Mouse (Mus musculus) C3H10T1/2 (cell line): ENCODE results near the gene Prickle4. TPM values are rescaled to one million over a fixed set of nuclear protein-coding genes. Genes with fewer than 3 reads are reported as not detected.

ENCODE experiments used
- polyA plus RNA-seq, 2 experiments: library from polyadenylated mRNA; unstranded; fragments of >200 nt; fragmentation: generic; extraction: Trizol; gene quantifications; one replicate each; pipeline ENCODE4 v1.2.1; 2012; ENCODE audit warnings: missing spikeins in 2 of 2

Gene Prickle4
- under 1 TPM; 0.11 to 0.40 TPM for polyA plus RNA-seq

GRCm38 (mm10) chr17:47694503-47695336, at the start of gene Prickle4:
Gene Prickle4, minus strand, starts transcription at chr17:47694736.

GRCm38 (mm10) chr17:47736856-47737255, 42.3 kb upstream of the Prickle4 start, which contains the start of gene Tfeb:
Gene Tfeb, plus strand, starts transcription at chr17:47737030.

GRCm38 (mm10) chr17:47726566-47726965, 32.0 kb upstream of the Prickle4 start, which contains the start of gene Pgc:
Gene Pgc, plus strand, starts transcription at chr17:47726842.

GRCm38 (mm10) chr17:47694442-47694502, 264 bp downstream of the Prickle4 start, which contains the start of gene Gm21981:
Gene Gm21981, minus strand, starts transcription at chr17:47694455.

GRCm38 (mm10) chr17:47688608-47689575, 5.6 kb downstream of the Prickle4 start, which contains the start of gene Frs3:
Gene Frs3, plus strand, starts transcription at chr17:47689030.

GRCm38 (mm10) chr17:47688344-47688607, 6.3 kb downstream of the Prickle4 start, which contains the start of gene Tomm6:
Gene Tomm6, minus strand, starts transcription at chr17:47688386.

Other genes starting within 250 kb of the Prickle4 start
- gene Taf8, start 192.4 kb downstream of the Prickle4 start, polyA plus RNA-seq: 10 to 100 TPM in 1 of 2 experiments, 1 to 10 TPM in 1; 6.7 to 23.2 TPM
- gene Ccnd3, start 189.7 kb downstream of the Prickle4 start, polyA plus RNA-seq: 100 to 1,000 TPM; 135 to 156 TPM
- gene Bysl, start 83.2 kb downstream of the Prickle4 start, polyA plus RNA-seq: 10 to 100 TPM; 11.7 to 39.0 TPM
- gene Med20, start 83.2 kb downstream of the Prickle4 start, polyA plus RNA-seq: 10 to 100 TPM in 1 of 2 experiments, 1 to 10 TPM in 1; 9.5 to 35.1 TPM
- 1 to 10 TPM in 1 of 2 experiments, under 1 TPM in 1; 0.55 to 1.3 TPM for gene Gm20517, start 83.1 kb downstream of the Prickle4 start, polyA plus RNA-seq
- gene Usp49, start 64.0 kb downstream of the Prickle4 start, polyA plus RNA-seq: 1 to 10 TPM in 1 of 2 experiments, under 1 TPM in 1; 0.74 to 3.4 TPM
- 100 to 1,000 TPM; 293 to 619 TPM for gene Tomm6, start 6.3 kb downstream of the Prickle4 start, polyA plus RNA-seq
- gene Frs3, start 5.7 kb downstream of the Prickle4 start, polyA plus RNA-seq: 1 to 10 TPM in 1 of 2 experiments, under 1 TPM in 1; 0.63 to 6.1 TPM
- 1 to 10 TPM; 1.9 to 3.8 TPM for gene Gm21981, start 281 bp downstream of the Prickle4 start, polyA plus RNA-seq
- gene Pgc, start 32.1 kb upstream of the Prickle4 start, polyA plus RNA-seq: not detected
- 10 to 100 TPM; 17.5 to 28.3 TPM for gene Tfeb, start 42.3 kb upstream of the Prickle4 start, polyA plus RNA-seq
- gene Mdfi, start 140.0 kb upstream of the Prickle4 start, polyA plus RNA-seq: 1 to 10 TPM in 1 of 2 experiments, under 1 TPM in 1; 0.06 to 1.3 TPM
- gene Foxp4, start 229.9 kb upstream of the Prickle4 start, polyA plus RNA-seq: 10 to 100 TPM; 32.8 to 47.1 TPM